Mouse (Mus musculus): ENCODE measurements around the gene Zyg11b.
A peak's percentile ranks its signal among the peaks of the same experiment; 100 is the strongest.

- 0 out of 2 replicates have a peak, but pooled peaks have one; percentile 6 for TF ChIP-seq CTCF (IDR thresholded peaks at IDR 0.05; ENCODE audit: low read depth)
- TF ChIP-seq EP300 (optimal IDR thresholded peaks at IDR 0.05), result no peak
Measured at GRCm38 (mm10) chr4:108327730-108328484, 27.0 kb upstream of the Zyg11b start, which contains the start of gene Coa7.
